Mouse (Mus musculus): ENCODE measurements at regions not wholly inside any gene's neighbourhood (a gene's known extent, or its start where the extent isn't known, plus 50 kb on each side); places are given as distances from the start of the nearest gene placed in this dataset.

DNA sequence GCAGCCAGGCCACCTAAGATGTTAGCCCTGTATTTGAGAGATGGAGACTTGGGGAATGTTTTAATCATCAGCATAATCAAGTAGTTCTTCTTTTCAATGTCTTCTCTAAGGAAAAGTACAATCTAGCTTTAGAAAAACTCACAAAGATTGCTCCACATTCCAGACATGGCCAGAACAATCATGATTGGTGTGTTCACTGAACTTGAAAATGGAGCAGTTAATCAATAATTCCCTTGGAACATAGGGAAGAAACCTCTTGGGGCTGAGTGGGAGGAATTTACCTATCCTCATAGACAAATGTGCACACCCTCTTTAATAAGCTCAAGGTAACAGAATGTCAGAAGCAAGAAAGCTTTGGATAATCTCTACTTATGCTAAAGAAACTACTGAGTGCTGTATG is 67.7 kb upstream of the Foxq1 start:
- DNase-seq (ENCODE audit: low spot score in 2 of 2): no peak

DNA sequence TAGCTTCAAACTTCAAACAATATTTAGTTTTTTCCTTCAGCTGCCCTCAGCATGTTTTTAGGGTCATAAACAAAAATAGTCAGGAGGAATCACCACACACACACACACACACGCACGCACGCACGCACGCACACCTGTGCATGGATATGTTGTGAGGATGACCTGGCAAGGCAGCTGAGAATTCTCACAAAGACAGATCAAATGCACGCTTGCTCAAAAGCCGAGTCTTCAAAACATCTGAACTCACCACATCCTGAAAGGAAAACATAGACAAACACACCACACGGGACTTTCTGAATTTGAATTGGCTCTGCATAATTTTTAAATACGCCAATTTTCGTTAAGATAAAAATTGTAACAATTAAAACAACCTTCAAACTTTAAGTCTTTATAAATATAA is 52.7 kb upstream of the Foxq1 start:
- DNase-seq (ENCODE audit: low spot score in 2 of 2): no peak

DNA sequence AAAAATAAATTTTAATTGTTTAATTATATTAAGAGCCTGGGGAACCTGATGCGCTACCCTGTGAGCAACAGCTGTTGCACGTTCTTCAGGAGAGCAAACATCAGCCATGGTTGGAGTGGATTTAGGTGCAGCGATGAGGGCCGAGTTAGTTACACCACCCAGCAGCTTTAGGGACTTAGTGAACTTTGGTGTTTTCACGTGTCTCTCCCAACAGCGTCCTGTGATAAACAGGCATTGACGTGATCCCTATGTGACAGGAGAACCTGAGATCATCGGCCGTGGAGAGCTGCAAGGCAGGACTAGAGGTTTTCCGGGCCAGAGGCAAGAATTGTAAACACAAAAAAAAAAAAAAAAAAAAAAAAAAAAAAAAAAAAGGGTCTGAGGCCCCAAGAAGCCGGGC is 52.1 kb upstream of the Foxq1 start:
- DNase-seq (ENCODE audit: low spot score in 2 of 2): no peak

DNA sequence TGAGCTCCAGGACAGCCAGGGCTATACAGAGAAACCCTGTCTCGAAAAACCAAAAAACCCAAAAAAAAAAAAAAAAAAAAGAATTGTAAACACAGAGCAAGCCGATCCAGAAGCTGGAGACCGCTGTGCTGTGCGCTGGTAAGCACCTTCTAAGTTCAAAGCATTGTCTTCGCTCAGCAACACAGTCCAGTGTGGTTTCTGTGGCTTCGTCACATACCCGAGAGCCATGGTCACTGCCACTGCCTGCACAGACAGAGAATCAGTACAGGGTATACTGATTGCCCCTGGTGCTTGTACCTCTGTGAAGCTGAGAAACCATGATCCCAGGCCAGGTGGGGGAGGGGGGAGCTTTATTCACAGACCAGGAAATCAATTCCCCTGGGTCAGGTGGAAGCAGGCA is 51.6 kb upstream of the Foxq1 start:
- DNase-seq (ENCODE audit: low spot score in 2 of 2): no peak

DNA sequence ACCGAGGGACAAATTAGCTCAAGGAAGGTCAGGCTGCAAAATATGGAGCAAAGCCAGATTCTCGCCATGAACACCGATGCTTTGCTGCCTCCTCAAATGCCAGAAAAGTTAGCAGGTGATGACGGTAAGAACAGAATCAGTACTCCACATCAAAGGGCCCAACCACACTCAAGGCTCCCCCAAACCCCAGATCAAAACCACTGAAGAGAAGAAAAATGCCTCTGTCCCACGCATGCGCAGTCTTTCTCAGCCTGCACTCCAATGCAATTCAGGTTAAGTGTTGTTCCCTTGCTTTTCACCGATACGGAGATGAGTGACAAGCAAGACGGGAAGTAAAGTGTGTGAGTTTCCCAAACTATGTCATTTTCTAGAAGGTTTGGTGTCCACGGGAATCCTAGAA is 50.5 kb upstream of the Foxq1 start:
- no peak for DNase-seq (ENCODE audit: low spot score in 2 of 2)

Measured in right cerebral cortex, postnatal 10 days (tissue).